Mouse (Mus musculus) cortical plate, adult 2 months (tissue): ENCODE results near the gene Prokr1. TPM values are rescaled to one million over a fixed set of nuclear protein-coding genes. Genes with fewer than 3 reads are reported as not detected.
"Not testable (repeated sequence)": the region's sequence is repeated elsewhere in the genome, so short reads cannot be mapped to it uniquely, and the experiment has no call there.

Experiments used
- H3K27ac ChIP-seq: fragments of 200-500 bp; 2 replicates; pipeline ENCODE4 v1.5.1; 2012; ENCODE audit warnings: low read length, control low read depth, inconsistent platforms; ENCODE audit not compliant: insufficient read depth
- H3K4me1 ChIP-seq: fragments of 200-500 bp; 2 replicates; pipeline ENCODE4 v1.6.1; 2011; ENCODE audit warnings: low read length; ENCODE audit not compliant: control insufficient read depth, insufficient read depth
- H3K4me3 ChIP-seq: fragments of 200-500 bp; 2 replicates; pipeline ENCODE4 v1.5.1; 2011; ENCODE audit warnings: mild to moderate bottlenecking, low read length, control low read depth; ENCODE audit not compliant: insufficient read depth
- CTCF ChIP-seq: fragments of 200-500 bp; IDR thresholded peaks from 2 replicates; pipeline ENCODE4 v1.5.1; 2011; ENCODE audit warnings: mild to moderate bottlenecking, control low read depth, low read length; ENCODE audit not compliant: insufficient read depth; ENCODE audit errors: extremely low read depth
- POLR2A ChIP-seq: fragments of 200-500 bp; IDR thresholded peaks from 2 replicates; pipeline ENCODE4 v1.6.1; 2011; ENCODE audit warnings: mild to moderate bottlenecking, low read length, control low read depth; ENCODE audit not compliant: insufficient read depth; ENCODE audit errors: extremely low read depth
- polyA plus RNA-seq: library from polyadenylated mRNA; depleted of rRNA; stranded (reverse); fragments of >200 nt; gene quantifications from 2 replicates; pipeline ENCODE4 v1.2.3, GENCODE M21; 2012; rRNA removed

Prokr1 gene
- 0.04 and 0.13 TPM in 2 replicates for polyA plus RNA-seq

GRCm38 (mm10) chr6:87590394-87591281 is at the start of gene Prokr1:
Gene Prokr1, minus strand, starts transcription at chr6:87590743.
- Histone ChIP-seq H3K27ac (no peak within 1 kb of the TSS), H3K4me1 (no peaks in the 10 kb centered on the region), H3K4me3 (peak within 1 kb of the TSS; percentile 35)
- no peak for TF ChIP-seq CTCF
- TF ChIP-seq POLR2A, result no peak

GRCm38 (mm10) chr6:87638134-87638660 is 47.7 kb upstream of the Prokr1 start:
- Histone ChIP-seq H3K4me3 (no peak overlapping the region), H3K27ac (no peak overlapping the region), H3K4me1 (no peaks in the 10 kb centered on the region)
- no peak for TF ChIP-seq POLR2A
- no peak for TF ChIP-seq CTCF

DNA sequence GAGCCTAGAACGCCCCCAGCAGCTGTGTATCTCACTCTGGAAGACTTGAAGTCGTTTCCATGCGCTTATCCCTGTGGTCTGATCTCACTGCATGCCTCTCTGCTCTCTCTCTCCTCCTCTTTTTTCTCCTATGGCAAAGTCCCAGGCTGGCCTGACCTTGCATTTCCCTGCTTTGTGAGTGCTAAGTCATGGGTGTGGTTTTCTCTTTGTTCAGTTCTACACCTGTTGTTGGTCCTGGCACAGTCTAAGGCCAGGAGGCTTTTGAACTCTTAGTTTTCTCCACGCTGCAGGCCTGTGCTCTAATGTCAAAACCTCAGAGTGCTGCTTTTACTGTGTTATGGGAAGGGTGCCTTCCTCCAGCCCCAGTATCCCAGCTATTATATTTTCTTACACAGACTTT is 41.6 kb upstream of the Prokr1 start:
- H3K4me3 ChIP-seq, result no peak overlapping the region
- no peak overlapping the region for H3K27ac ChIP-seq
- TF ChIP-seq CTCF, result no peak
- TF ChIP-seq POLR2A, result no peak
- no peaks in the 10 kb centered on the region for H3K4me1 ChIP-seq

DNA sequence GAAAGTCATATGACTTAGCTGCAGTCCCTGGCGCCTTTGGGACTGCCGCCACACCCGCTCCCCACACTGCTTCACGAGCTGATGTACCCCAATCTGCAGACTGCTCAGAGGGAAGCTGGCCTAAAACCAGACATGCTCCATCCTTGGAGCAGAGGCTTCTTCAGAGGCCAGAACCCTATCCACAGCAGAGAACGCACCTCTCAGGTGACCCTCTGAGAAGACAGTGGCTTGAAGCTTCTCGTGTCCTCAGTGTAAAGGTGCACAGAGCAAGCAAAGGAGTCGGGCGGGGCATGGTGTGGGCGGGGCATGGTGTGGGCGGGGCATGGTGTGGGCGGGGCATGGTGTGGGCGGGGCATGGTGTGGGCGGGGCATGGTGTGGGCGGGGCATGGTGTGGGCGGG is 38.4 kb upstream of the Prokr1 start:
- H3K27ac ChIP-seq, H3K4me3 ChIP-seq, H3K4me1 ChIP-seq: not testable (repeated sequence)

- TF ChIP-seq POLR2A (no peak), CTCF (no peak)
- no peak overlapping the region for H3K4me3 ChIP-seq
- no peak overlapping the region for H3K27ac ChIP-seq
- no peaks in the 10 kb centered on the region for H3K4me1 ChIP-seq
Observed at GRCm38 (mm10) chr6:87623151-87623550, 32.6 kb upstream of the Prokr1 start.

DNA sequence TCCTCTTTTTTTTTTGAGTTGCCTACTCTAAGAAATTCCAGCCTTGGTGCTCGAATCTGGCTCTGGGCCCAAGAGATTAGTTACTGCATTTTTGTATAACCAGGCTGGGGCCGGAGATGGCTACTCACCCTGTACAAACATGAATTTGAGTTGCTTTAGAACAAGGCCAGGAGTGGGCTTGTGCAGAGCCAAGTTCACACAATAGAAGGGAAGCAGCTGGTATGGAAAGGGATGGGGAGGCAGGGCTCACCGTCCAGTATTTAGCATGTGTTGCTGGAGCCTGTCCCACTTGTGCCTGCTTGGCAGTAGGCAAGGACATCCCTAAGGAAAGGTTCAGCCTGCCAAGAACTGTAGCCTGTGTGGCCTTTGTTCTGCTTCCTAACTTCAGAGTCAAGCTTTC is 30.7 kb upstream of the Prokr1 start:
- no peak overlapping the region for H3K27ac ChIP-seq
- TF ChIP-seq CTCF, result no peak
- TF ChIP-seq POLR2A, result no peak
- H3K4me1 ChIP-seq, result no peaks in the 10 kb centered on the region
- H3K4me3 ChIP-seq, result no peak overlapping the region

- Histone ChIP-seq H3K4me3 (no peak overlapping the region), H3K4me1 (no peaks in the 10 kb centered on the region), H3K27ac (no peak overlapping the region)
- TF ChIP-seq POLR2A (no peak), CTCF (no peak)
Observed at GRCm38 (mm10) chr6:87618021-87618420, 27.5 kb upstream of the Prokr1 start.

DNA sequence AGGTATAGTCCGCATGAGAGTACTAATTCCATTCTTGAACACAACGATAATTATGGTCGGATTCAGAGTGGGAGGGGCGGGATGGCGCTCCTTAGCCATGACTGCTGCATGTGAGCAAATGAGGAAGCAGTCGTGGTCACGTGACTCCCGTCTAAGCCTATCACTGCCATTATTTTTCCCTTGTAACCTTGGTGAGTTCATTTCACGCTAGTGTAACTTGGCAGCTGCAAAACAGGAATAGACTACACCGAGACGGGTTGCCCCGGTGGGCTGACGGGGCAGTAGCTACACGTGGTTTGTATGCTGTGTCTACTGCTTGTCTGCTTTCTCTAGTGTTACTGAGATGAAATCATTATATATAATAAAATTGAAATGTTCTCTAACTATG is 25.1 kb upstream of the Prokr1 start:
- Histone ChIP-seq H3K4me3 (no peak overlapping the region), H3K4me1 (no peaks in the 10 kb centered on the region), H3K27ac (no peak overlapping the region)
- TF ChIP-seq POLR2A (no peak), CTCF (no peak)

DNA sequence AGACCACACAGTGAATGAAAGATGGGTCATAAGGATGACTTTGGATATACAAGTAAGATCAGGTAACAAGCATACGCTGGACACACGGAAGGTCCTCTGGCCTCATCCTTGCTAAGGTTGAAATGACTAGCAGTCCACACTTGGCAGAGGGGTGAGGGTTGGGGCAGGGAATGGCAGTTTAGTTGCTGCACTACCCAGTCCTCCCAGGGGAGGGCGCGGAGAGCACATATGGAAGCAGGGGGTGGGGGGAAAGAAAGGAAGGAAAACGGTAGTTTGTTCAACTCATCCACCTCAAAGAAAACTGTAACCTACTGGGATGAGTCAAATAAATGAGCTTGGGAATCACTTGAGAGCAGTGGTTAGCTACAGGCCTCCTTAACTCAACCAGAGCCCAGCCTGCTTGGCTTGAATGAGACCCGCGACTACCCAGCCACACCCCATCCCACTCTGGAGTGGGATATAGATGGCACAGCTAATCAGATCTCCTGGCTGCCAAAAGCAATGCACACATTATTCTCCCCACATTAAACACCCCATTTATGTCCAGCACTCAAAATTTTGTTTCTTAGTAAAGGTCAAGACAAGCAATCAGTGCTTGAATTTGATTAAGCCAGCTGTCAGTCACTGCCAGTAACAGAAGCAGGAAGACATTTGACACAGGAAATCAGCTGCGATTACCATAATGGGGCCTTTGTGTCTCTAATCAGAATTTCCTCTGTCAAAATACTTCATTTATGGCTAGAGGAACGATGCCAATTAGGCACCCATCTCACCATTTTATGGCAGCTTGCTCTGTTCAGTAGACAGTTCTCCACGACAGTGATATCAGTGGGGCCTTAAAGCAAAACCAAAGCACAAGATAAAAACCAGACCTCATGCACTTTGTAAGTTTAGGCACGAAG is 24.5 kb upstream of the Prokr1 start:
- Histone ChIP-seq H3K27ac (no peak overlapping the region), H3K4me3 (no peak overlapping the region), H3K4me1 (no peaks in the 10 kb centered on the region)
- TF ChIP-seq POLR2A (no peak), CTCF (no peak)

- TF ChIP-seq CTCF (no peak), POLR2A (no peak)
- H3K27ac ChIP-seq, result no peak overlapping the region
- no peak overlapping the region for H3K4me3 ChIP-seq
- H3K4me1 ChIP-seq, result no peaks in the 10 kb centered on the region
Observed at GRCm38 (mm10) chr6:87599825-87600224, 9.3 kb upstream of the Prokr1 start.
